Mouse (Mus musculus): ENCODE measurements around the gene Col9a3. TPM values are rescaled to one million over a fixed set of nuclear protein-coding genes. Genes with fewer than 3 reads are reported as not detected.

Gene Col9a3
- polyA plus RNA-seq, 1 experiment = 37.5 TPM

DNA sequence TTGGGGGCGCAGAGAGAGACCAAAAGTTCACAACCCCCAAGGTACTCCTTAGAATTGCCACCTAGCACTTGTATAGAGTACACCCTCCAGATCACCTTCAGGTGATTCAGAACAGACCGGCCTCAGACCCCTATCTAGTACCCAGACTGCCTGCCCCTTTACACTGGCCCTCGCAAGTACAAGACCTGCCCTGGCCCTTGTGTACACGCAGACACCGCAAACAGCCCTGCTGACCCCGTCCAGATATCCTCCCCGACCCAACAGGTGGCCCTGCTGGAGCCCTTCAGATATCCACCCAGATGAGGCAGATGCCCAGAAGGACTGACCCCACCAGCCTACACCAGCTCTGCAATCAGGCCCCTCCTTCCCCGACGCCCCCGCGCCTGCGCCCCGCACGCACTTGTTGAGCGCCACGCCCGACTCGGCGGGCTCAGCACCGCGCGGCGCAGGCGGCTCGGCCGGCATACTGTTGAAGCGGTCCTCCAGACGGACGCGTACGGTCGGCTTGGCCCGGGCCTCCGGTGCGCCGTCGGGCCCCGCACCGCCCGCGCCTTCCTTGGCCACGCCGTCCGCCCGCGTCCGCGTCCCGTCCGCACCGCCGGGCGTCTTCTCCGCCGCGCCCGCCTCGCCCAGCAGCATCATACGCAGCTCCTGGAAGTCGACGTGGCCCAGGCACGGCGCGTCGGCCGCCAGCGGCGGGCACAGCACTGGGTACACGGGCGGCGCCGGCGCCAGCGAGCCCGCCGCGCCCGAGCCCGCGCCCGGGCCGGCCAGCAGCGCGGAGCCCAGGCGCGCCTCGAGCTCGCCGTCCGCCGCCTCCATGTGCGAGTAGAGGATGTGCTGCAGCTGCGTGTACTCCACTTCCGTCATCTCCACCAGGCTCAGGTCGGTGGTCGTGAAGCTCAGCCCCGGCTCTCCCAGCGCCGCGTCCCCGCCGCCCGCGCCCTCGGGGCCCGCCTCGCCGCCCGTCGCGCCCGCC, 44.3 kb downstream of the Col9a3 start:
- DNase-seq (ENCODE audit: low read depth) = no peak
- TF ChIP-seq POLR2A (IDR thresholded peaks at IDR 0.05; ENCODE audit: borderline replicate concordance, extremely low read depth, insufficient read depth, insufficient read length, poor library complexity, severe bottlenecking) = no peak
- no peak for TF ChIP-seq CTCF (IDR thresholded peaks at IDR 0.05; ENCODE audit: borderline replicate concordance, extremely low read depth, insufficient read depth, insufficient read length)

DNA sequence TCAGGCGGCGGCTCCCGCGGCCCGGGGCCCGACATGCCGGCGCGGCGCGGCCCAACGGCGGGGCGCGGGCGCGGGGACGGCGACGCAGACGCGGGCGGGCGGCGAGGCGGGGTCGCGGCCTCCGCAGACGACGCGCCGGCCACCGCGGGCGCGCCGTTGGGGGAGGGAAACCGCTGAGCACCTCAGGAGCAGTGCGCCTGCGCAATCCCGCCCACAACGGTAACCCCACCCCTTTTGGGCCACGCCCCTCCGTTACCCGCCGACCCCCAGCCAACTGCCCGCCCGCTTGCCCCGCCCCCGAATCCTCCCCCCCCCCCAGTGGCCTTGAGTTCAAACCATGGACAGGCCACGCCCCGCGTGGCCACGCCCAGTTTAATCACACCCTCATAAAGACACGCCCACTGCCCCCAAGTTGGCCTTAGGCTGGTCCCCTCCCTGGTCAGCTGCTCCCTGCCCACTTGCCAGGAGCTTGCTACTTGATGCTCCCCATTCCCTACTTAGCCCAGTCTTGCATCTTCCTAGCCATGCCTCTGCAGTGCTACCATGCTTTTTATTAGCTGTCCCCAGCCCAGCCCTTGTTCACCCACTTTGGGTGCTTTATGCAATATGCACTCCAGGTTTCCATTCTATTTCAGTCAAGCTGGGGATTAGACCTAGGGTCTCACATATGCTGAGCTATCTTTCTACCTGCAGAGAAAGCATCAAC, 45.1 kb downstream of the Col9a3 start, which contains the start of gene Tcfl5:
Tcfl5 (minus strand) TSS at position 154 of the 706 bp plus-strand sequence.
- TF ChIP-seq CTCF (IDR thresholded peaks at IDR 0.05; ENCODE audit: borderline replicate concordance, extremely low read depth, insufficient read depth, insufficient read length) (no peak), POLR2A (IDR thresholded peaks at IDR 0.05; ENCODE audit: borderline replicate concordance, extremely low read depth, insufficient read depth, insufficient read length, poor library complexity, severe bottlenecking) (no peak)
- no peak for DNase-seq (ENCODE audit: low read depth)

DNA sequence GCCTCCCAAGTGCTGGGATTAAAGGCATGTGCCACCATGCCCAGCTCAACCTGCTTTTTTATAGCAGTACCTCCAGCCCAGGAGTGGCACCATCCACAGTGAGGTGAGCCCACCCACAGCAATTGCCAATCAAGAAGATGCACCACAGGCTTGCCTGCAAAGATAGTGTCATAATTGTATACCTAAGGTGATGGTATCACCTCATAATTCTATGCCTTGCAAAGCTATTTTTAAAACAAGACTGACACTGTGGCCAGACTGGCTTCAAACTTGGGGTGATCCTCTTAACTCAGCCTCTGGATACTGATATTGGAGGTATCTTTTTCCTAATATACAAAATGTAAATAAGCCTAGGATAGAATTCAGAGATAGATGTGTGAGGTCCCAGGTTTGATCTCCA, 46.0 kb downstream of the Col9a3 start:
- DNase-seq (ENCODE audit: low read depth) = no peak

DNA sequence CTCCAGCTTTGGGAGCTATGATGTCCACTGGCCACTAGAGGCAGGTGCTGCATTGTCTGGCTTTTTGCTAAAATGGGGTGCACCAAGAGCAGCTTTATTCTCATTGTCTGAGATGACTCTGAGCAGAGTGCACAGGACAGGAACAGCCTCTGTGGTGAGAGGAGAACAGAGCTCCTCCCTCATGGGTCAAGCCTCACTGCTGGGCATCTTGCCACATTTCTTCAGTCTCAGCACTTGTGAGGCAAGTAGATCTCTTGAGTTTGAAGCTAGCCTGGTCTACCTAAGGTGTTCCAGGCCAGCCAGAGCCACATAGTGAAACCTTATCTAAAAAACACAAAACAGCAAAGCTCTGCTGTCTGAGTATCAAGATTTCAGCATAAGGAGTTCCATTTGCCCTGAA, 49.3 kb downstream of the Col9a3 start:
- no peak for TF ChIP-seq POLR2A (IDR thresholded peaks at IDR 0.05; ENCODE audit: borderline replicate concordance, extremely low read depth, insufficient read depth, insufficient read length, poor library complexity, severe bottlenecking)
- no peak for TF ChIP-seq CTCF (IDR thresholded peaks at IDR 0.05; ENCODE audit: borderline replicate concordance, extremely low read depth, insufficient read depth, insufficient read length)
- DNase-seq (ENCODE audit: low read depth) = no peak

More for the DNA sequence above, 46.0 kb downstream of the Col9a3 start:
- no peak for TF ChIP-seq POLR2A (IDR thresholded peaks at IDR 0.05; ENCODE audit: borderline replicate concordance, extremely low read depth, insufficient read depth, insufficient read length, poor library complexity, severe bottlenecking)
- no peak for TF ChIP-seq CTCF (IDR thresholded peaks at IDR 0.05; ENCODE audit: borderline replicate concordance, extremely low read depth, insufficient read depth, insufficient read length)

DNA sequence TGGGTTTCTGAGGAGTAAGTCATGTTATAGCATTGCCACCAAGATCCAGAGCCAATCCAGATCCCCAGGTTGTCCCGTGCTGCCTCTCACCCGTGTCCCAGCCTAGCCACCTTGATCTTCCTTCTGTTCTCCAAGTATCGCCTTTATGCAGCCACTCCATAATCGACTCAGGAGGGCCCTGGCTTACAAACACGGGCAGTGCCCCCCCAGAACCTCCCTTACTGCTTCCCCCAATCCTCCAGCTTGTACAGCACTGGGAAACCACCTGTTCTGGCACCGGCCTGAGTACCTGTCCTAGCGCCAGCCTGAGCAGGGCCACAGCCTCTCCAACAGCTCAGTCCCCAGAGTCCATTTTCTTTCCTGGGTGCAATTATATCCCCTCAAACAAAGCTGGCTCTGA, 57.1 kb downstream of the Col9a3 start:
- TF ChIP-seq CTCF (IDR thresholded peaks at IDR 0.05; ENCODE audit: borderline replicate concordance, extremely low read depth, insufficient read depth, insufficient read length) (no peak), POLR2A (IDR thresholded peaks at IDR 0.05; ENCODE audit: borderline replicate concordance, extremely low read depth, insufficient read depth, insufficient read length, poor library complexity, severe bottlenecking) (no peak)
- DNase-seq (ENCODE audit: low read depth) = no peak

DNA sequence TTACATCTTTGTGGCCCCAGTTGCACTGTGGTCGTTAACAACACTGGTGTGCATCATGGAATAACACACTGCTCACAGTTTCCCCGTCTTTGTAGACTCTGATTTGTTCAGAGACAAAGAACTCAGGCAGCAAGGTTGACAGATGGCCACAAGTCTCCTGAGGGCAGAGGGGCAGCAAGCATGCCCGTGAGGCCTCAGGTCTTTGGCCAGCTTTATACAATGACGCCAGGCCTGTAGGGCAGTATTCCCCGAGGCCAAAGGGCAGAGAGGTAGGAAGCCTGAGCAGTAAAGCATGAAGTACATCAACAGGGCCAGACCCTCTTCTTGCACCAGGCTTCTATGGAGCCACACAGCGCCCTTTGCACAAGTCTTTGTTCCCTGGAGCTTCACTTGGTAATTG, 57.6 kb downstream of the Col9a3 start:
- DNase-seq (ENCODE audit: low read depth) = no peak
- no peak for TF ChIP-seq POLR2A (IDR thresholded peaks at IDR 0.05; ENCODE audit: borderline replicate concordance, extremely low read depth, insufficient read depth, insufficient read length, poor library complexity, severe bottlenecking)
- no peak for TF ChIP-seq CTCF (IDR thresholded peaks at IDR 0.05; ENCODE audit: borderline replicate concordance, extremely low read depth, insufficient read depth, insufficient read length)

DNA sequence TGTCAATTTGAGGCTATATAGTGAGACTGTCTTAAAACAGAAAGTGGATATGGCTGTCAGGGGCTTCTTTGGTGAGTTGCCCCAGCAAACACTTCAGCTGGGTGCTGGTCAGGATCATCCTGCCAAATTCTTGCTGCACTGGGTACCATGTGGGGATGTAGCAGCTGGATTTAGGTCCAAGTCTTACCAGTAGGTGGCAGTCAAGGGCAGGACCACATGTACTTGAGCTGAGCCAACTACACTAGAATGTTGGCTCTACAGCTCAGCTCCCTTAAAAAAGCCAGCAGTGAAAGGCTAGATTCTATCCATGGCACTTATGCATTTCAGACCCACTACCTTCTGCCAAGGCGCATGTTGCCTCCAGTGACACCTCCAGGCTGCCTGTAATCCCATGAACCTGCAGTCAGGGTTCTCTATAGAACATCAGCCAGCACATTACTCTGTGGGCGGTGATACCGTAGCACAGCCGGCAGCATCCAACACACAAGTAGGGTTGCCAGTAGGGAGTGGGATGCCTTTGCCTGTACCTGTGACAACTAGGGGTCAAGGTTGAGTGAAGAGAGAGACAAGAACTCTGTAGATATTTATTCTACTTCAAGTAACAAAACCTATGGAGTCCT, 59.9 kb downstream of the Col9a3 start:
- DNase-seq (ENCODE audit: low read depth) = peak; percentile 88
- TF ChIP-seq POLR2A (IDR thresholded peaks at IDR 0.05; ENCODE audit: borderline replicate concordance, extremely low read depth, insufficient read depth, insufficient read length, poor library complexity, severe bottlenecking) = no peak
- peak; percentile 78; the same call in 1 of the 2 replicates for TF ChIP-seq CTCF (IDR thresholded peaks at IDR 0.05; ENCODE audit: borderline replicate concordance, extremely low read depth, insufficient read depth, insufficient read length)

DNA sequence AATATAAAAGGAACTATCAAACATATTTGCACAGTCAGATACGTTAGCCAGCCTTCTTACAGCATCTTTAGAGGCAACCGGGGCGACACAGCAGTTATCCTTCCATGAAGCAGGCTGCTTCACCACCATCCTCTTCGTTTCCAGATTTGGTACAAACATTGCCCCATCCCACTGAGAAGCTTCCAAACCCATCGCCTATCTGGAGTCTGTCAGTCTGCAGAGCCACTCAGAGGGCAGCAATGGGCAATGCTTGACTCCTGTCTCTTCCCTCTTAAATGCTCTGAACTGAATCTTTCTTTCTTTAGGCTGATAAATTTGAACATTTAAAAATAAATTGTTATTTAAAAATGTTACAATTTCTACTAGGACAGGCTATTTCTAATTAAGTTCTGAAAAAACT, 60.8 kb downstream of the Col9a3 start:
- DNase-seq (ENCODE audit: low read depth) = no peak
- no peak for TF ChIP-seq CTCF (IDR thresholded peaks at IDR 0.05; ENCODE audit: borderline replicate concordance, extremely low read depth, insufficient read depth, insufficient read length)
- TF ChIP-seq POLR2A (IDR thresholded peaks at IDR 0.05; ENCODE audit: borderline replicate concordance, extremely low read depth, insufficient read depth, insufficient read length, poor library complexity, severe bottlenecking) = no peak

DNA sequence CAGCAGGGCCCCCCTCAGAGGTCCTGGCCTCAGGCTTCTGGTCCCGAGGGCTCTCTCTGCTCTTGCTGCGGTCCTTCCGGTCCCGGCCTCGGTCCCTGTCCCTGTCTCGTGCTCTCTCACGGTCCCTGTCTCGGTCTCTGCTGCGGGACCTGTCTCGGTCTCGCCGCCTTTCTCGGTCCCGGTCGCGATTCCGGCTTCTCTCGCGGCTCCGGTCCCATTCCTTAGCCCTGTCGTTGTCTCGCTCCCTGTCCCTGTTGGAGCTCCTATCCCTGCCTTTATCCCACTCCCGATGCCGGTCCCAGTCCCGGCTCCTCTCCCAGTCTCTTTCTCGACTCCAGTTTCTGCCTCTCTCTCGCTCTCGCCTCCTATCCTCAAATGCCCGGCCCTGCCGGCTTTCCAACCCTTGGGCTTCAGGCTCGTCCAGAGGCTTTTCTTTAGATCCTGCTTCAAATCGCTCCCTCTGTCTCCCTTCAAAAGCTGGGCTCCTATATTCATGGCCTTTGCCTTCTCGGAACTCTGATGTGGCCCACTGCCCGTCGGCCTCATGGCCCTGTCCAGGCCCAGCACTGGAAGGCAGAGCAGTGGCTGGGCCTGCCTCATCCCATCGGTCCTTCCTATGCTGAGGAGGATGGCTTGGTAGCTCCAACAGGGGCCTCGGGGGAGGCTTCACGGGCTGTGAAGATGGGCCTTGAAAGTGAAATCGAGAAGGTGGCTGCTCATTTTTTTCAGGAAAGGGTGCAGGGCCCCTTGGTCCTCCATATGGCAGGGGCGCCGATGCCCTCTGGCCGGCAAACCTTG, 62.0 kb downstream of the Col9a3 start:
- TF ChIP-seq POLR2A (IDR thresholded peaks at IDR 0.05; ENCODE audit: borderline replicate concordance, extremely low read depth, insufficient read depth, insufficient read length, poor library complexity, severe bottlenecking) = no peak
- no peak for TF ChIP-seq CTCF (IDR thresholded peaks at IDR 0.05; ENCODE audit: borderline replicate concordance, extremely low read depth, insufficient read depth, insufficient read length)
- DNase-seq (ENCODE audit: low read depth) = peak; percentile 9

DNA sequence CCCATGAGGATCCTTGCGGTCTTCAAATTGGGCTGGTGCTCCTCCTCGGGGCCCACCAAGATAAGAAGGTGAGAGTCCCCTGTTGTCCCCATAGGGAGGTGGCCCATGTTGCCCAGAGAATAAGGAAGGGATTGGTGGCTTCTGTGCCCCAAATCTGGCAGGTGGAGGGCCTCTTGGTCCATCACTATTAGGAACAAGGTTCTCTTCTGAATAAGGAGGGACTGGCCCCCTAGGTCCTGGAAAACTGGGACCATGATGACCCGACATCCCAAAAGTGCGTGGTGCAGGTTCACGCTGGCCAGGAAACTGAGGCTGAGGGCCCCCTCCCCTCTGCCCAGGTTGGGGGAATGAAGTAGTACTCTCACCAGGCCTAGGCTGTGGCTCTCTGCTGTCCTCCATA, 62.9 kb downstream of the Col9a3 start:
- TF ChIP-seq CTCF (IDR thresholded peaks at IDR 0.05; ENCODE audit: borderline replicate concordance, extremely low read depth, insufficient read depth, insufficient read length) = no peak
- TF ChIP-seq POLR2A (IDR thresholded peaks at IDR 0.05; ENCODE audit: borderline replicate concordance, extremely low read depth, insufficient read depth, insufficient read length, poor library complexity, severe bottlenecking) = no peak
- DNase-seq (ENCODE audit: low read depth) = no peak
